Mouse (Mus musculus): ENCODE results near the gene Vps13d. TPM values are rescaled to one million over a fixed set of nuclear protein-coding genes. Genes with fewer than 3 reads are reported as not detected.

The Vps13d gene
- polyA plus RNA-seq, 1 experiment from 2014 or later: 9.5 TPM

DNA sequence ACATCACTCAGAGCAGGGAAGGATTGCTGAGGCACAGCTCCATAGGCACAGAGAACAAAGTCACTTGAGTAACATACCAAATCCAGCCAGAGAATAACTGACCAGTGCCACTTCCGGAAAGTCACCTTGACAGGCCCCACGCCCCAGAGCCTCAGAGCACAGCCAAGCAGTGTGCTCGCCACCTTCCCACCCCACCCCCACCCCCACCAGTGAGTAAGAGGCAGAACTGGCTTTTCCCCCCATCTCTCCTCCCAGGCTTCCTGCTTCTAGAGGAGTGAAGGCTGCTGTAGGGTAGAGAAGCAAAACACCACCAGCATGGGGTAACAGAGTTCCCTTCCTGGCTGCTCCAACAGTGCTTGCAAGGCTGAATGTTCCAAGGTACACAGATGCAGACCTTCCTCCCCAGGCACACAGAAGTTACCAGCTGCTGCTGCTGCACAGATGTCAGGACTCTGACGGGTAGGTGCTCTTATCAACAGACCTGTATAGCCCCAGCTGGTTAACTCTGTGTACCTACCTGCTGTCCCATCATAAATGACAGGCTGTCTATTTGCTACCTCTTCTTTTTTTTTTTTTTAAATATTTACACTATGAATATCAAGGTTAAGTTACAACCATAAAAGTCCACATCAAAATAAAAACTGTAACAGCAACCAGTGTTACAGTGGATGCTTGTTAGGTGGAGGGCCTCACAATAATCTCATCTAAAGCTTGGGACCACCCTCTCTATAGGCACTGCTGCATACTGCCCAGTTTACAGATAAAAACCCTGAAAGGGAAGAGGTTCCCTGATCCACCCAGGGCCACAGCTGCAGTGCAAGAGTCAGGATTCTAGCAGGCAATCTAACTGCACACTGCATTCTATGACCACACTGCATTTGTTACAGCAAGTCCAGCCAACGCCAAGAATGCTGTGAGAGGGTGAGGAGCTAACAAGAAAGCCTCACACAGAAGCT, 47.5 kb downstream of the Vps13d start:
- Histone ChIP-seq H3K36me3 (ENCODE audit: control insufficient read depth, insufficient read depth, low read length) (peaks cover 18% of the 10 kb centered on the region), H3K27me3 (ENCODE audit: control insufficient read depth, insufficient read depth, low read length) (no peaks in the 10 kb centered on the region), H3K27ac (ENCODE audit: low read length) (0 out of 2 replicates have a peak overlapping the region, but pooled peaks have one; percentile 18), H3K9ac (ENCODE audit: low read length) (no peak overlapping the region), H3K4me3 (replicated peaks; ENCODE audit: low read length) (no peak overlapping the region), H3K9me3 (replicated peaks; ENCODE audit: control insufficient read depth, low read length) (no peaks in the 10 kb centered on the region), H3K4me1 (ENCODE audit: control insufficient read depth, insufficient read depth, low read length) (0 out of 2 replicates have a peak, but pooled peaks cover 4% of the 10 kb centered on the region), H3K4me2 (ENCODE audit: low read depth, low read length) (no peak overlapping the region)
- 47% methylated on average over 5 of the region's 5 CpGs for WGBS
- peak; percentile 65 for ATAC-seq (ENCODE audit: insufficient read depth, low FRiP score)

GRCm38 (mm10) chr4:145143533-145143932, 51.3 kb downstream of the Vps13d start:
- ATAC-seq (ENCODE audit: insufficient read depth, low FRiP score): no peak
- H3K27me3 ChIP-seq (ENCODE audit: control insufficient read depth, insufficient read depth, low read length): no peaks in the 10 kb centered on the region
- 0 out of 2 replicates have a peak, but pooled peaks cover 4% of the 10 kb centered on the region for H3K9me3 ChIP-seq (replicated peaks; ENCODE audit: control insufficient read depth, low read length)
- H3K36me3 ChIP-seq (ENCODE audit: control insufficient read depth, insufficient read depth, low read length): peaks cover 34% of the 10 kb centered on the region
- H3K27ac ChIP-seq (ENCODE audit: low read length): no peak overlapping the region
- H3K4me2 ChIP-seq (ENCODE audit: low read depth, low read length): no peak overlapping the region
- no peak overlapping the region for H3K9ac ChIP-seq (ENCODE audit: low read length)
- H3K4me3 ChIP-seq (replicated peaks; ENCODE audit: low read length): no peak overlapping the region
- 85% methylated on average over 5 of the region's 5 CpGs for WGBS
- H3K4me1 ChIP-seq (ENCODE audit: control insufficient read depth, insufficient read depth, low read length): 0 out of 2 replicates have a peak, but pooled peaks cover 4% of the 10 kb centered on the region

GRCm38 (mm10) chr4:145136705-145137104, 58.1 kb downstream of the Vps13d start:
- 0 out of 2 replicates have a peak, but pooled peaks cover 4% of the 10 kb centered on the region for H3K9me3 ChIP-seq (replicated peaks; ENCODE audit: control insufficient read depth, low read length)
- H3K36me3 ChIP-seq (ENCODE audit: control insufficient read depth, insufficient read depth, low read length): peaks cover 32% of the 10 kb centered on the region
- H3K4me2 ChIP-seq (ENCODE audit: low read depth, low read length): no peak overlapping the region
- 85% methylated on average over 1 of the region's 1 CpGs for WGBS
- H3K4me1 ChIP-seq (ENCODE audit: control insufficient read depth, insufficient read depth, low read length): no peaks in the 10 kb centered on the region
- ATAC-seq (ENCODE audit: insufficient read depth, low FRiP score): no peak
- no peak overlapping the region for H3K9ac ChIP-seq (ENCODE audit: low read length)
- H3K27me3 ChIP-seq (ENCODE audit: control insufficient read depth, insufficient read depth, low read length): no peaks in the 10 kb centered on the region
- no peak overlapping the region for H3K27ac ChIP-seq (ENCODE audit: low read length)
- H3K4me3 ChIP-seq (replicated peaks; ENCODE audit: low read length): no peak overlapping the region

GRCm38 (mm10) chr4:145135473-145135872, 59.3 kb downstream of the Vps13d start:
- Histone ChIP-seq H3K4me1 (ENCODE audit: control insufficient read depth, insufficient read depth, low read length) (peaks cover 2% of the 10 kb centered on the region; the same call in 1 of the 2 replicates), H3K4me2 (ENCODE audit: low read depth, low read length) (no peak overlapping the region), H3K9me3 (replicated peaks; ENCODE audit: control insufficient read depth, low read length) (no peaks in the 10 kb centered on the region), H3K9ac (ENCODE audit: low read length) (no peak overlapping the region), H3K27me3 (ENCODE audit: control insufficient read depth, insufficient read depth, low read length) (no peaks in the 10 kb centered on the region), H3K27ac (ENCODE audit: low read length) (peak overlapping the region; percentile 43), H3K36me3 (ENCODE audit: control insufficient read depth, insufficient read depth, low read length) (peaks cover 28% of the 10 kb centered on the region), H3K4me3 (replicated peaks; ENCODE audit: low read length) (no peak overlapping the region)
- ATAC-seq (ENCODE audit: insufficient read depth, low FRiP score): no peak
- 45% methylated on average over 4 of the region's 4 CpGs for WGBS

GRCm38 (mm10) chr4:145130772-145131171, 64.0 kb downstream of the Vps13d start:
- Histone ChIP-seq H3K36me3 (ENCODE audit: control insufficient read depth, insufficient read depth, low read length) (peaks cover 24% of the 10 kb centered on the region), H3K27ac (ENCODE audit: low read length) (peak overlapping the region; percentile 77), H3K4me3 (replicated peaks; ENCODE audit: low read length) (no peak overlapping the region), H3K9me3 (replicated peaks; ENCODE audit: control insufficient read depth, low read length) (no peaks in the 10 kb centered on the region), H3K4me1 (ENCODE audit: control insufficient read depth, insufficient read depth, low read length) (peaks cover 17% of the 10 kb centered on the region), H3K4me2 (ENCODE audit: low read depth, low read length) (0 out of 2 replicates have a peak overlapping the region, but pooled peaks have one; percentile 9), H3K9ac (ENCODE audit: low read length) (no peak overlapping the region), H3K27me3 (ENCODE audit: control insufficient read depth, insufficient read depth, low read length) (no peaks in the 10 kb centered on the region)
- WGBS: 76% methylated on average over 1 of the region's 1 CpGs
- peak; percentile 90; the same call in 1 of the 2 replicates for ATAC-seq (ENCODE audit: insufficient read depth, low FRiP score)

- H3K36me3 ChIP-seq (ENCODE audit: control insufficient read depth, insufficient read depth, low read length): peaks cover 24% of the 10 kb centered on the region
- peak; percentile 51; the same call in 1 of the 2 replicates for ATAC-seq (ENCODE audit: insufficient read depth, low FRiP score)
- H3K27ac ChIP-seq (ENCODE audit: low read length): peak overlapping the region; percentile 77
- H3K9me3 ChIP-seq (replicated peaks; ENCODE audit: control insufficient read depth, low read length): no peaks in the 10 kb centered on the region
- H3K9ac ChIP-seq (ENCODE audit: low read length): no peak overlapping the region
- peaks cover 17% of the 10 kb centered on the region for H3K4me1 ChIP-seq (ENCODE audit: control insufficient read depth, insufficient read depth, low read length)
- H3K4me3 ChIP-seq (replicated peaks; ENCODE audit: low read length): no peak overlapping the region
- 0 out of 2 replicates have a peak overlapping the region, but pooled peaks have one; percentile 9 for H3K4me2 ChIP-seq (ENCODE audit: low read depth, low read length)
- no peaks in the 10 kb centered on the region for H3K27me3 ChIP-seq (ENCODE audit: control insufficient read depth, insufficient read depth, low read length)
These were observed 64.8 kb downstream of the Vps13d start for GRCm38 (mm10) chr4:145129956-145130548.

DNA sequence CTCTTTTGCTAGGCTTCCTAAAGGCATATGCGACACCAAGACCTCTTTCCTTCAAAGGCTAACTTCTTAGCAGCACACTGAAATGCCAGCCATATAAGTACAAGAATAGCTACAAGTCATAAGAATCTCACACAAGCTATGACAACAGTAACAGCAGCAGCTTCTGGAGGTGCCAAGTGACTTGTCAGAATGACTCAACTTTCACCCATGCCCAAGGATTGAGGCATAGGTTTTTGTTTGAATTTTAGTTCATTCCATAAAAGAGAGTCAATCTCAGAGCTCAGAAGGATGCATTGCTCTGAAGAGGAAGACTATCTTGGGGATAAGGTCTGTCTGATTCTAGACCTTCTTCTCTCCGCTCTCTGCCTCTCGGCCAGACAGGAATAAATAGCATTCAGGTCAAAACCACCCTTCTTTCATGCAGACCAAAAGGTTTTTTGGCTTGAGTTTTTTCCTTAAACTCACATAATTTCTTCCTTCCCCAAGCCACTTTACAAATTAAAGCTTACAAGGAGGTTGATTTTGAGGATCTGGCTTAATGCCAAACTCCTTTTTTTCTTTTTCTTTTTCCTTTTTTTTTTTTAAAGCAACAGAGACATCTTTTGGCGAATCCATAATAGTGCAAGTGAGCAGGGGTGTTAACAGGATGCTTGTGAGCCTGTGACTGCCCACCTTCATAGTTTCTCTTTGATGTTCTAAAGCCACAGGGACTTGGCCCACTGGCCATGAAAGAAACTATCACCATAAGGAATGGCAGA, 69.2 kb downstream of the Vps13d start:
- Histone ChIP-seq H3K9me3 (replicated peaks; ENCODE audit: control insufficient read depth, low read length) (no peaks in the 10 kb centered on the region), H3K4me1 (ENCODE audit: control insufficient read depth, insufficient read depth, low read length) (peaks cover 16% of the 10 kb centered on the region), H3K4me3 (replicated peaks; ENCODE audit: low read length) (no peak overlapping the region), H3K27ac (ENCODE audit: low read length) (peak overlapping the region; percentile 41; the same call in 1 of the 2 replicates), H3K36me3 (ENCODE audit: control insufficient read depth, insufficient read depth, low read length) (peaks cover 27% of the 10 kb centered on the region), H3K4me2 (ENCODE audit: low read depth, low read length) (no peak overlapping the region), H3K27me3 (ENCODE audit: control insufficient read depth, insufficient read depth, low read length) (no peaks in the 10 kb centered on the region), H3K9ac (ENCODE audit: low read length) (0 out of 2 replicates have a peak overlapping the region, but pooled peaks have one; percentile 26)
- no peak for ATAC-seq (ENCODE audit: insufficient read depth, low FRiP score)
- WGBS: 63% methylated on average over 4 of the region's 4 CpGs

GRCm38 (mm10) chr4:145124419-145124818, 70.4 kb downstream of the Vps13d start:
- Histone ChIP-seq H3K4me2 (ENCODE audit: low read depth, low read length) (no peak overlapping the region), H3K4me3 (replicated peaks; ENCODE audit: low read length) (no peak overlapping the region), H3K36me3 (ENCODE audit: control insufficient read depth, insufficient read depth, low read length) (peaks cover 27% of the 10 kb centered on the region), H3K9ac (ENCODE audit: low read length) (no peak overlapping the region), H3K27me3 (ENCODE audit: control insufficient read depth, insufficient read depth, low read length) (no peaks in the 10 kb centered on the region), H3K4me1 (ENCODE audit: control insufficient read depth, insufficient read depth, low read length) (peaks cover 5% of the 10 kb centered on the region; the same call in 1 of the 2 replicates), H3K9me3 (replicated peaks; ENCODE audit: control insufficient read depth, low read length) (no peaks in the 10 kb centered on the region), H3K27ac (ENCODE audit: low read length) (no peak overlapping the region)
- no peak for ATAC-seq (ENCODE audit: insufficient read depth, low FRiP score)
- 79% methylated on average over 4 of the region's 4 CpGs for WGBS
